Comparison of ENCODE assay signal across 20 mouse cellular contexts in genomic region chr9:117178366-117178765, GRCm38 (mm10).
DNase-seq lines count a peak whose midpoint lies in the region; ATAC-seq and TF ChIP-seq lines count a peak whose summit lies in the region.
"Had no signal": no experiment of that assay in that cellular context is flagged by ENCODE, and none has a peak within 500 bp of the region (broad histone marks: within the 10 kb centered on the region; RNA-seq: fewer than 3 reads in every experiment).

No protein-coding gene starts in this region.

- H3K27me3 ChIP-seq in heart, postnatal 0 days (ENCODE audit: control insufficient read depth, insufficient read depth, low read length) = no peaks in the 10 kb centered on the region
- no peaks in the 10 kb centered on the region for H3K27me3 ChIP-seq in heart, embryonic 12.5 days (replicated peaks)
- H3K27me3 ChIP-seq in limb, embryonic 14.5 days (ENCODE audit: control insufficient read depth, insufficient read depth, low read length) = no peaks in the 10 kb centered on the region
- no peaks in the 10 kb centered on the region for H3K27me3 ChIP-seq in limb, embryonic 10.5 days (ENCODE audit: low read depth, poor library complexity, severe bottlenecking)
- H3K27me3 ChIP-seq: embryonic facial prominence, embryonic 12.5 days; forebrain, embryonic 12.5 days; hindbrain, embryonic 12.5 days had no signal

- H3K36me3 ChIP-seq in heart, postnatal 0 days (replicated peaks; ENCODE audit: control insufficient read depth, insufficient read depth, low read length) = no peaks in the 10 kb centered on the region
- peaks cover 7% of the 10 kb centered on the region; the same call in 1 of the 2 replicates for H3K36me3 ChIP-seq in heart, embryonic 12.5 days
- H3K36me3 ChIP-seq in limb, embryonic 14.5 days (ENCODE audit: control insufficient read depth, insufficient read depth, low read length) = no peaks in the 10 kb centered on the region
- H3K36me3 ChIP-seq in limb, embryonic 10.5 days = peaks cover 7% of the 10 kb centered on the region
- H3K36me3 ChIP-seq: forebrain, embryonic 12.5 days; hindbrain, embryonic 12.5 days had no signal

- no peak for TF ChIP-seq POLR2A in limb, embryonic 14.5 days (IDR thresholded peaks at IDR 0.05; ENCODE audit: borderline replicate concordance, extremely low read depth, insufficient read depth, insufficient read length)

- ATAC-seq in heart, postnatal 0 days (ENCODE audit: insufficient read depth, low read depth) = peak; percentile 57
- ATAC-seq in heart, embryonic 12.5 days (ENCODE audit: insufficient number of reproducible peaks, low FRiP score) = no peak
- no peak for ATAC-seq in limb, embryonic 14.5 days (ENCODE audit: low FRiP score, low read depth)
- ATAC-seq: activated CD4-positive, CD25-positive, alpha-beta regulatory T cell, adult 4 months; forebrain, embryonic 16.5 days; hindbrain, embryonic 16.5 days; inflammation-experienced regulatory T-cells, adult 6 months had no signal

- TF ChIP-seq CTCF in heart, postnatal 0 days (IDR thresholded peaks at IDR 0.05; ENCODE audit: low read depth) = no peak

- peak overlapping the region; percentile 67 for H3K27ac ChIP-seq in heart, postnatal 0 days (ENCODE audit: low read depth)
- no peak overlapping the region for H3K27ac ChIP-seq in heart, embryonic 12.5 days (ENCODE audit: poor library complexity, severe bottlenecking)
- H3K27ac ChIP-seq in limb, embryonic 14.5 days (replicated peaks; ENCODE audit: low read depth, low read length) = no peak overlapping the region
- H3K27ac ChIP-seq in limb, embryonic 10.5 days = no peak overlapping the region
- H3K27ac ChIP-seq: embryonic facial prominence, embryonic 12.5 days; forebrain, embryonic 12.5 days; hindbrain, embryonic 12.5 days had no signal

- 56% methylated on average over 4 of the region's 4 CpGs for WGBS in heart, postnatal 0 days
- 76% methylated on average over 4 of the region's 4 CpGs for WGBS in heart, embryonic 12.5 days
- 61% methylated on average over 4 of the region's 4 CpGs for WGBS in limb, embryonic 14.5 days
- WGBS in limb, embryonic 10.5 days = 94% methylated on average over 4 of the region's 4 CpGs

- no peak overlapping the region for H3K9ac ChIP-seq in heart, postnatal 0 days (replicated peaks; ENCODE audit: low read depth, low read length)
- H3K9ac ChIP-seq in heart, embryonic 12.5 days = no peak overlapping the region
- H3K9ac ChIP-seq in limb, embryonic 14.5 days (ENCODE audit: low read depth, low read length, severe bottlenecking) = no peak overlapping the region
- H3K9ac ChIP-seq: embryonic facial prominence, embryonic 12.5 days; forebrain, embryonic 12.5 days; hindbrain, embryonic 12.5 days had no signal

- no peak overlapping the region for H3K4me2 ChIP-seq in heart, postnatal 0 days (ENCODE audit: low read depth, low read length)
- no peak overlapping the region for H3K4me2 ChIP-seq in heart, embryonic 12.5 days
- no peak overlapping the region for H3K4me2 ChIP-seq in limb, embryonic 14.5 days (replicated peaks; ENCODE audit: low read depth, low read length, severe bottlenecking)
- H3K4me2 ChIP-seq: embryonic facial prominence, embryonic 12.5 days; forebrain, embryonic 12.5 days; hindbrain, embryonic 12.5 days had no signal

- no peaks in the 10 kb centered on the region for H3K9me3 ChIP-seq in heart, postnatal 0 days (replicated peaks; ENCODE audit: control insufficient read depth, low read length)
- H3K9me3 ChIP-seq in heart, embryonic 12.5 days (replicated peaks) = 0 out of 2 replicates have a peak, but pooled peaks cover 3% of the 10 kb centered on the region
- H3K9me3 ChIP-seq in limb, embryonic 14.5 days (ENCODE audit: control insufficient read depth, low read length) = no peaks in the 10 kb centered on the region
- no peaks in the 10 kb centered on the region for H3K9me3 ChIP-seq in limb, embryonic 10.5 days (replicated peaks)
- H3K9me3 ChIP-seq: embryonic facial prominence, embryonic 12.5 days; forebrain, embryonic 12.5 days; hindbrain, embryonic 12.5 days had no signal

- no peak for TF ChIP-seq EP300 in heart, postnatal 0 days (IDR thresholded peaks at IDR 0.05; ENCODE audit: low read depth)

- peak; percentile 34 for DNase-seq in heart, postnatal 0 days (ENCODE audit: low spot score)
- peak; percentile 60 for DNase-seq in limb, embryonic 14.5 days (ENCODE audit: low spot score)
- DNase-seq in limb, embryonic 10.5 days (ENCODE audit: low spot score) = no peak
- peak; percentile 57 for DNase-seq in 3T3-L1 (ENCODE audit: low read depth, low spot score)
- peak; percentile 46 for DNase-seq in NIH3T3 (ENCODE audit: low read depth)
- no peak for DNase-seq in neural tube, embryonic 10.5 days (ENCODE audit: extremely low spot score, low spot score)
- DNase-seq: adrenal gland, postnatal 14 days; cerebellum, adult 11-12 months; cerebellum, adult 9-10 months; cerebellum, postnatal 25 days; gastrocnemius, postnatal 10 days; heart, postnatal 36 days had no signal

- peaks cover 35% of the 10 kb centered on the region for H3K4me1 ChIP-seq in heart, postnatal 0 days (ENCODE audit: control insufficient read depth, insufficient read depth)
- H3K4me1 ChIP-seq in heart, embryonic 12.5 days (replicated peaks) = peaks cover 40% of the 10 kb centered on the region
- peaks cover 31% of the 10 kb centered on the region for H3K4me1 ChIP-seq in limb, embryonic 14.5 days (ENCODE audit: control insufficient read depth, insufficient read depth, low read length)
- H3K4me1 ChIP-seq in limb, embryonic 10.5 days = peaks cover 31% of the 10 kb centered on the region

- H3K4me3 ChIP-seq in heart, postnatal 0 days (ENCODE audit: low read depth, low read length) = no peak overlapping the region
- no peak overlapping the region for H3K4me3 ChIP-seq in heart, embryonic 12.5 days
- H3K4me3 ChIP-seq in limb, embryonic 14.5 days (replicated peaks; ENCODE audit: low read length) = no peak overlapping the region
- H3K4me3 ChIP-seq in limb, embryonic 10.5 days = no peak overlapping the region
- H3K4me3 ChIP-seq: embryonic facial prominence, embryonic 12.5 days; forebrain, embryonic 12.5 days; hindbrain, embryonic 12.5 days had no signal

Comparison
In these comparisons a context has a peak if more than half of its experiments do, and no peak if none do; other contexts are left out.
1. DNase-seq: peak in heart, postnatal 0 days (single experiment), limb, embryonic 14.5 days (single experiment), 3T3-L1 (single experiment) and NIH3T3 (single experiment); none in limb, embryonic 10.5 days (single experiment) and neural tube, embryonic 10.5 days (single experiment).